Mouse (Mus musculus) cerebellum, adult 2 months (tissue): Measurements from ENCODE around the gene Sept6. TPM values are rescaled to one million over a fixed set of nuclear protein-coding genes. Genes with fewer than 3 reads are reported as not detected.

Experiments used
- DNase-seq, 2 experiments: peaks; one replicate each; pipeline ENCODE4 v3.0.0; 2021
- H3K27ac ChIP-seq: fragments of 200-500 bp; 2 replicates; pipeline ENCODE4 v1.5.1; 2012; ENCODE audit warnings: low read length, control low read depth, inconsistent platforms; ENCODE audit not compliant: insufficient read depth
- H3K27me3 ChIP-seq: fragments of 200-500 bp; 2 replicates; pipeline ENCODE4 v1.6.1; 2012; ENCODE audit warnings: inconsistent platforms, mild to moderate bottlenecking, low read length, moderate library complexity; ENCODE audit not compliant: control insufficient read depth, insufficient read depth
- H3K4me1 ChIP-seq: fragments of 200-500 bp; 2 replicates; pipeline ENCODE4 v1.6.1; 2011; ENCODE audit warnings: low read length; ENCODE audit not compliant: control insufficient read depth, insufficient read depth
- H3K4me3 ChIP-seq: fragments of 200-500 bp; replicated peaks from 2 replicates; pipeline ENCODE3; 2011; ENCODE audit warnings: mild to moderate bottlenecking, low read depth, low read length, control low read depth; ENCODE audit not compliant: insufficient read depth
- CTCF ChIP-seq: fragments of 200-500 bp; IDR thresholded peaks from 2 replicates; pipeline ENCODE4 v1.5.1; 2011; ENCODE audit warnings: low read depth, mild to moderate bottlenecking, control low read depth, low read length, moderate library complexity, borderline replicate concordance; ENCODE audit not compliant: insufficient read depth
- POLR2A ChIP-seq: fragments of 200-500 bp; IDR thresholded peaks from 2 replicates; pipeline ENCODE4 v1.6.1; 2011; ENCODE audit warnings: low read length, control low read depth, borderline replicate concordance; ENCODE audit not compliant: insufficient read depth
- WGBS: fragments of 180-500 bp; shearing (Covaris S2); methylation state at CpG from one replicate; pipeline ENCODE4 v1.1.7; 2018; 5-methylcytosine and 5-hydroxymethylcytosine counted together
- polyA plus RNA-seq: library from polyadenylated mRNA; depleted of rRNA; stranded (reverse); fragments of >200 nt; gene quantifications from 2 replicates; pipeline ENCODE4 v1.2.3, GENCODE M21; 2012

Gene Sept6
- polyA plus RNA-seq, 1 experiment, result 59.5 TPM

GRCm38 (mm10) chrX:36989752-36990404 lies 1.7 kb downstream of the Sept6 start:
- Histone ChIP-seq H3K4me1 (no peaks in the 10 kb centered on the region), H3K4me3 (peak overlapping the region; percentile 94), H3K27me3 (no peaks in the 10 kb centered on the region), H3K27ac (peak overlapping the region; percentile 81)
- DNase-seq, result peak; percentile 33 to 50
- TF ChIP-seq CTCF (no peak), POLR2A (no peak)
- 24% methylated on average over 7 of the region's 11 CpGs for WGBS

- TF ChIP-seq CTCF, result no peak
- 0 out of 2 replicates have a peak, but pooled peaks have one; percentile 25 for TF ChIP-seq POLR2A
- WGBS, result 7% methylated on average over 23 of the region's 29 CpGs
- Histone ChIP-seq H3K4me1 (no peaks in the 10 kb centered on the region), H3K27ac (peak overlapping the region; percentile 81), H3K4me3 (peak overlapping the region; percentile 94), H3K27me3 (no peaks in the 10 kb centered on the region)
- peak; percentile 69 to 71 for DNase-seq
Observed at GRCm38 (mm10) chrX:36989234-36989751, 2.3 kb downstream of the Sept6 start.

- DNase-seq, result peak in 1 of 2 experiments; percentile 27
Observed at GRCm38 (mm10) chrX:36988754-36989153, 2.8 kb downstream of the Sept6 start.

GRCm38 (mm10) chrX:36987851-36988250 lies 3.7 kb downstream of the Sept6 start:
- no peak overlapping the region for H3K27ac ChIP-seq
- peak overlapping the region; percentile 94 for H3K4me3 ChIP-seq
- 70% methylated on average over 4 of the region's 4 CpGs for WGBS
- H3K27me3 ChIP-seq, result no peaks in the 10 kb centered on the region
- no peak for DNase-seq
- 0 out of 2 replicates have a peak, but pooled peaks cover 2% of the 10 kb centered on the region for H3K4me1 ChIP-seq
- TF ChIP-seq POLR2A (no peak), CTCF (no peak)

More at GRCm38 (mm10) chrX:36988754-36989153, 2.8 kb downstream of the Sept6 start:
- H3K27ac ChIP-seq, result 0 out of 2 replicates have a peak overlapping the region, but pooled peaks have one; percentile 14
- no peaks in the 10 kb centered on the region for H3K4me1 ChIP-seq
- TF ChIP-seq CTCF (no peak), POLR2A (no peak)
- peak overlapping the region; percentile 94 for H3K4me3 ChIP-seq
- WGBS, result 7% methylated on average over 18 of the region's 23 CpGs
- H3K27me3 ChIP-seq, result no peaks in the 10 kb centered on the region

- WGBS, result 45% methylated on average over 3 of the region's 3 CpGs
- no peak overlapping the region for H3K27ac ChIP-seq
- 0 out of 2 replicates have a peak, but pooled peaks cover 2% of the 10 kb centered on the region for H3K4me1 ChIP-seq
- H3K4me3 ChIP-seq, result no peak overlapping the region
- no peak for DNase-seq
- H3K27me3 ChIP-seq, result no peaks in the 10 kb centered on the region
- TF ChIP-seq POLR2A, result no peak
- no peak for TF ChIP-seq CTCF
Observed at GRCm38 (mm10) chrX:36985041-36985440, 6.6 kb downstream of the Sept6 start.

- no peak overlapping the region for H3K27ac ChIP-seq
- H3K4me1 ChIP-seq, result 0 out of 2 replicates have a peak, but pooled peaks cover 2% of the 10 kb centered on the region
- H3K4me3 ChIP-seq, result no peak overlapping the region
- 36% methylated on average over 11 of the region's 11 CpGs for WGBS
- DNase-seq, result peak; percentile 32 to 38
- H3K27me3 ChIP-seq, result no peaks in the 10 kb centered on the region
- TF ChIP-seq CTCF, result no peak
- no peak for TF ChIP-seq POLR2A
Observed at GRCm38 (mm10) chrX:36983654-36984311, 7.8 kb downstream of the Sept6 start.

- no peak for TF ChIP-seq POLR2A
- no peak for TF ChIP-seq CTCF
- 48% methylated on average over 8 of the region's 8 CpGs for WGBS
- Histone ChIP-seq H3K4me1 (0 out of 2 replicates have a peak, but pooled peaks cover 2% of the 10 kb centered on the region), H3K27ac (0 out of 2 replicates have a peak overlapping the region, but pooled peaks have one; percentile 21), H3K27me3 (no peaks in the 10 kb centered on the region), H3K4me3 (no peak overlapping the region)
- DNase-seq, result peak; percentile 47
Observed at GRCm38 (mm10) chrX:36982892-36983653, 8.5 kb downstream of the Sept6 start.
